Comparison of ENCODE assay signal across 18 mouse cellular contexts in genomic region chr8:72360162-72360561, GRCm38 (mm10). TPM values are rescaled to one million over a fixed set of nuclear protein-coding genes. Genes with fewer than 3 reads are reported as not detected.
DNase-seq lines count a peak whose midpoint lies in the region; ATAC-seq lines count a peak whose summit lies in the region.
"Had no signal": no experiment of that assay in that cellular context is flagged by ENCODE, and none has a peak within 500 bp of the region (broad histone marks: within the 10 kb centered on the region; RNA-seq: fewer than 3 reads in every experiment).

No protein-coding gene starts in this region.

- ATAC-seq in CD4-positive, CD25-positive, alpha-beta regulatory T cell, adult 4 months, result peak; percentile 72
- peak; percentile 26; the same call in 1 of the 2 replicates for ATAC-seq in granulocyte monocyte progenitor cell, adult 5-6 weeks (replicated peaks; ENCODE audit: poor library complexity, severe bottlenecking)
- ATAC-seq: forebrain, postnatal 0 days; liver, embryonic 12.5 days had no signal

- peak; percentile 31 for DNase-seq in kidney, adult 9 months
- no peak for DNase-seq in kidney, adult 11 months
- DNase-seq in natural killer cell, adult 2 months (ENCODE audit: low spot score in 2 of 2), result peak; percentile 52
- no peak for DNase-seq in retina, embryonic 14.5 days (ENCODE audit: low spot score)
- DNase-seq in frontal cortex, postnatal 10 days (ENCODE audit: low spot score in 2 of 2), result no peak
- DNase-seq in layer of hippocampus, adult 9-10 months (ENCODE audit: low spot score), result no peak
- DNase-seq: cerebellum, adult 11 months; forebrain, postnatal 0 days; gastrocnemius, postnatal 14 days; kidney, adult 8-10 months; kidney, postnatal 4 days; layer of hippocampus, postnatal 36 days; left cerebral cortex, postnatal 4 days; midbrain, embryonic 14.5 days; thymus, adult 18-20 months had no signal

RNA-seq across cellular contexts. Expression of gene Klf2, which starts 41.3 kb away (rescaled TPM):
- 10 to 100 TPM; 17.1 to 31.0 TPM for polyA plus RNA-seq in CD4-positive, CD25-positive, alpha-beta regulatory T cell, adult 4 months (2017; shearing (Covaris generic))
- total RNA-seq in granulocyte monocyte progenitor cell, adult 5-6 weeks (2014; fragmentation: Nextera tagmentation), result 1.9 and 5.5 TPM in 2 replicates
- 2.8 and 3.2 TPM in 2 replicates for total RNA-seq in granulocyte monocyte progenitor cell, adult 5-6 weeks (2017)

RNA-seq across cellular contexts. Expression of gene Gm10282, which starts 55.1 kb away (rescaled TPM):
- polyA plus RNA-seq in CD4-positive, CD25-positive, alpha-beta regulatory T cell, adult 4 months (2017; shearing (Covaris generic)), result 10 to 100 TPM in 1 of 2 experiments, 1 to 10 TPM in 1; 7.1 to 12.4 TPM
- total RNA-seq in granulocyte monocyte progenitor cell, adult 5-6 weeks (2014; fragmentation: Nextera tagmentation), result 29.7 and 33.2 TPM in 2 replicates
- total RNA-seq in granulocyte monocyte progenitor cell, adult 5-6 weeks (2017), result 67.4 and 74.9 TPM in 2 replicates

Comparison
In these comparisons a context has a peak if more than half of its experiments do, and no peak if none do; other contexts are left out.
1. DNase-seq: peak in kidney, adult 9 months (single experiment) and natural killer cell, adult 2 months (2 of 2); none in kidney, adult 11 months (single experiment), retina, embryonic 14.5 days (single experiment), frontal cortex, postnatal 10 days (0 of 2) and layer of hippocampus, adult 9-10 months (single experiment).